8 mouse cellular contexts compared by ENCODE assay signal in genomic region chr10:42251203-42251602, GRCm38 (mm10). TPM values are rescaled to one million over a fixed set of nuclear protein-coding genes. Genes with fewer than 3 reads are reported as not detected.
A peak's percentile ranks its signal among the peaks of the same experiment; 100 is the strongest.
DNase-seq lines count a peak whose midpoint lies in the region; ATAC-seq and TF ChIP-seq lines count a peak whose summit lies in the region.

No protein-coding gene starts in this region.

- 45% methylated on average over 7 of the region's 7 CpGs for WGBS in intestine, postnatal 0 days
- WGBS in olfactory bulb, adult 2 months: 26% methylated on average over 7 of the region's 7 CpGs

- peak; percentile 41 for DNase-seq in cerebellum, adult 11 months
- no peak for DNase-seq in cerebellum, postnatal 4 days (ENCODE audit: low spot score in 2 of 2)
- DNase-seq in embryo, embryonic 10 days (ENCODE audit: low spot score): peak; percentile 46
- peak; percentile 50 to 52 for DNase-seq in left cerebral cortex, postnatal 36 days (ENCODE audit: low spot score in 2 of 2)
- no peak for DNase-seq in c-Kit-positive CD71-positive TER-119-positive erythroid progenitor cells, embryonic 14.5 days (ENCODE audit: low spot score)

- no peaks in the 10 kb centered on the region for H3K27me3 ChIP-seq in intestine, postnatal 0 days (replicated peaks; ENCODE audit: control insufficient read depth, insufficient read depth, low read length)

- ATAC-seq in granulocyte monocyte progenitor cell, adult 5-6 weeks (replicated peaks; ENCODE audit: poor library complexity, severe bottlenecking): peak; percentile 46
- ATAC-seq in intestine, postnatal 0 days: peak; percentile 36; the same call in 1 of the 2 replicates

- no peak overlapping the region for H3K4me3 ChIP-seq in intestine, postnatal 0 days (ENCODE audit: low read depth, low read length)
- H3K4me3 ChIP-seq in olfactory bulb, adult 2 months (ENCODE audit: insufficient read depth, low read depth, low read length): no peak overlapping the region

- no peak overlapping the region for H3K27ac ChIP-seq in intestine, postnatal 0 days (ENCODE audit: low read depth, low read length)
- peak overlapping the region; percentile 49 for H3K27ac ChIP-seq in olfactory bulb, adult 2 months (ENCODE audit: insufficient read depth, low read depth, low read length)

- H3K4me1 ChIP-seq in intestine, postnatal 0 days (replicated peaks; ENCODE audit: control insufficient read depth, insufficient read depth, low read length): peaks cover 6% of the 10 kb centered on the region; the same call in 1 of the 2 replicates
- peaks cover 28% of the 10 kb centered on the region for H3K4me1 ChIP-seq in olfactory bulb, adult 2 months (ENCODE audit: control insufficient read depth, insufficient read depth, low read length)

- no peak overlapping the region for H3K4me2 ChIP-seq in intestine, postnatal 0 days (replicated peaks; ENCODE audit: low read depth)

- no peaks in the 10 kb centered on the region for H3K9me3 ChIP-seq in intestine, postnatal 0 days (ENCODE audit: control insufficient read depth)

- TF ChIP-seq POLR2A in olfactory bulb, adult 2 months (IDR thresholded peaks at IDR 0.05; ENCODE audit: insufficient read depth, low read depth, low read length): no peak

- TF ChIP-seq CTCF in intestine, postnatal 0 days (IDR thresholded peaks at IDR 0.05; ENCODE audit: low read depth): no peak
- TF ChIP-seq CTCF in olfactory bulb, adult 2 months (IDR thresholded peaks at IDR 0.05; ENCODE audit: insufficient read depth, low read depth, low read length): no peak

- intact Hi-C loops in left cerebral cortex, postnatal 36 days (cut with DNase I): no loop called here

- no peaks in the 10 kb centered on the region; the same call in 1 of the 2 replicates for H3K36me3 ChIP-seq in intestine, postnatal 0 days (ENCODE audit: control insufficient read depth, insufficient read depth)

- no peak overlapping the region for H3K9ac ChIP-seq in intestine, postnatal 0 days (ENCODE audit: low read depth, low read length)

RNA-seq across cellular contexts. Expression of gene Foxo3, which starts 25.4 kb away (rescaled TPM):
- total RNA-seq in granulocyte monocyte progenitor cell, adult 5-6 weeks (2014; fragmentation: Nextera tagmentation): 15.7 and 20.5 TPM in 2 replicates
- 23.3 and 25.3 TPM in 2 replicates for total RNA-seq in granulocyte monocyte progenitor cell, adult 5-6 weeks (2017)
- polyA plus RNA-seq in intestine, postnatal 0 days (2015; fragmentation: Nextera tagmentation; extraction: Ambion mirVana): 9.3 and 9.8 TPM in 2 replicates
- total RNA-seq in left cerebral cortex, postnatal 36 days (2021): 10 to 100 TPM; 73.1 to 78.6 TPM
- polyA plus RNA-seq in olfactory bulb, adult 2 months (2012; ENCODE audit: insufficient read depth, insufficient read length, low replicate concordance, missing spikeins): 89.0 TPM in 1 of 2 replicates, not detected in the other

Comparison
In these comparisons a context has a peak if more than half of its experiments do, and no peak if none do; other contexts are left out.
1. DNase-seq: peak in cerebellum, adult 11 months (single experiment), embryo, embryonic 10 days (single experiment) and left cerebral cortex, postnatal 36 days (2 of 2); none in cerebellum, postnatal 4 days (0 of 2) and c-Kit-positive CD71-positive TER-119-positive erythroid progenitor cells, embryonic 14.5 days (single experiment).